Mouse (Mus musculus) spleen, postnatal 14 days (tissue): ENCODE measurements around the gene Fgf15.
"Not testable (repeated sequence)": the region's sequence is repeated elsewhere in the genome, so short reads cannot be mapped to it uniquely, and the experiment has no call there.

Experiments used
- DNase-seq, 2 experiments: peaks; one replicate each; pipeline ENCODE4 v3.0.0; 2021 to 2022; ENCODE audit warnings: low spot score in 2 of 2

Fgf15 gene

GRCm38 (mm10) chr7:144890661-144891060, 5.7 kb upstream of the Fgf15 start:
- DNase-seq, result not testable (repeated sequence)

GRCm38 (mm10) chr7:144891863-144892262, 4.5 kb upstream of the Fgf15 start:
- DNase-seq, result no peak

- DNase-seq, result no peak
Observed at GRCm38 (mm10) chr7:144892322-144892721, 4.0 kb upstream of the Fgf15 start.

- no peak for DNase-seq
Observed at GRCm38 (mm10) chr7:144894191-144894590, 2.1 kb upstream of the Fgf15 start.

GRCm38 (mm10) chr7:144894706-144895105, 1.6 kb upstream of the Fgf15 start:
- no peak for DNase-seq

GRCm38 (mm10) chr7:144895305-144896111, 823 bp upstream of the Fgf15 start:
- peak in 1 of 2 experiments; percentile 33 for DNase-seq

- no peak for DNase-seq
Observed at GRCm38 (mm10) chr7:144898506-144898905, 2.2 kb downstream of the Fgf15 start.

- not testable (repeated sequence) for DNase-seq
Observed at GRCm38 (mm10) chr7:144905514-144905913, 9.2 kb downstream of the Fgf15 start.

- peak in 1 of 2 experiments; percentile 51 for DNase-seq
Observed at GRCm38 (mm10) chr7:144906708-144907397, 10.5 kb downstream of the Fgf15 start.

GRCm38 (mm10) chr7:144907793-144908192, 11.5 kb downstream of the Fgf15 start:
- no peak for DNase-seq

GRCm38 (mm10) chr7:144908705-144909104, 12.4 kb downstream of the Fgf15 start:
- DNase-seq, result no peak

- no peak for DNase-seq
Observed at GRCm38 (mm10) chr7:144911121-144911520, 14.8 kb downstream of the Fgf15 start.

- no peak for DNase-seq
Observed at GRCm38 (mm10) chr7:144912897-144913296, 16.6 kb downstream of the Fgf15 start.

- no peak for DNase-seq
Observed at GRCm38 (mm10) chr7:144914296-144914947, 18.1 kb downstream of the Fgf15 start.

GRCm38 (mm10) chr7:144914948-144915750, 18.8 kb downstream of the Fgf15 start, which contains the start of gene LTO1:
Gene LTO1 (plus strand): TSS chr7:144915100.
- DNase-seq, result peak; percentile 77 to 80

GRCm38 (mm10) chr7:144918823-144919222, 22.5 kb downstream of the Fgf15 start:
- DNase-seq, result no peak

GRCm38 (mm10) chr7:144927591-144927990, 31.3 kb downstream of the Fgf15 start:
- no peak for DNase-seq

- no peak for DNase-seq
Observed at GRCm38 (mm10) chr7:144928009-144928888, 31.9 kb downstream of the Fgf15 start.

GRCm38 (mm10) chr7:144928889-144929210, 32.5 kb downstream of the Fgf15 start:
- DNase-seq, result no peak

- DNase-seq, result no peak
Observed at GRCm38 (mm10) chr7:144929506-144929905, 33.2 kb downstream of the Fgf15 start.

GRCm38 (mm10) chr7:144929931-144930330, 33.6 kb downstream of the Fgf15 start:
- DNase-seq, result no peak
